Mouse (Mus musculus): ENCODE measurements around the gene Mpc1. TPM values are rescaled to one million over a fixed set of nuclear protein-coding genes. Genes with fewer than 3 reads are reported as not detected.
A peak's percentile ranks its signal among the peaks of the same experiment; 100 is the strongest.

The Mpc1 gene
- polyA plus RNA-seq, 1 experiment, result 141 TPM

GRCm38 (mm10) chr17:8283526-8284253 is 986 bp downstream of the Mpc1 start:
- TF ChIP-seq POLR2A (IDR thresholded peaks at IDR 0.05; ENCODE audit: borderline replicate concordance, extremely low read depth, insufficient read depth, insufficient read length, poor library complexity, severe bottlenecking) (peak; percentile 62), CTCF (IDR thresholded peaks at IDR 0.05; ENCODE audit: borderline replicate concordance, extremely low read depth, insufficient read depth, insufficient read length) (0 out of 2 replicates have a peak, but pooled peaks have one; percentile 18)
- peak; percentile 99 for DNase-seq (ENCODE audit: low read depth)

- TF ChIP-seq CTCF (IDR thresholded peaks at IDR 0.05; ENCODE audit: borderline replicate concordance, extremely low read depth, insufficient read depth, insufficient read length) (no peak), POLR2A (IDR thresholded peaks at IDR 0.05; ENCODE audit: borderline replicate concordance, extremely low read depth, insufficient read depth, insufficient read length, poor library complexity, severe bottlenecking) (no peak)
- no peak for DNase-seq (ENCODE audit: low read depth)
These were observed 1.6 kb downstream of the Mpc1 start for GRCm38 (mm10) chr17:8284254-8284661.

DNA sequence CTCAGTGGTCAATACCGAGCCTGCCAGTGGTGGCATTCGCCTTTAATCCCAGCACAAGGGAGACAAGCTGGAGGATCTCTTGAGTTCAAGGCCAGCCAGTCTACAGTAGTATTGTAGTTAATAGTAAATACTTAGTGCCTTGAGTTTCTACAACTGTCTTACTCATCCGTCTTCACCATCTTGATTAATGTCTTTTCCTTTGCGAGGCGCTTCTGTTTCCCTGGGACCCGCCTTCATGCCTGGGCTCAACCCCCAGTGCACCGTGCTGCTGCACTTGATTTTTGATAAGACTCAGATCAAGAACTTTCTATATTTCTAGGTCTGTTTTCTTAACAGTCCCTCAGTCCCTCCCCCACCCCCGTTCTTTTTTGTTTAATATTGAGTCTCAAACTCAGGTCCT is 2.4 kb downstream of the Mpc1 start:
- TF ChIP-seq POLR2A (IDR thresholded peaks at IDR 0.05; ENCODE audit: borderline replicate concordance, extremely low read depth, insufficient read depth, insufficient read length, poor library complexity, severe bottlenecking), result no peak
- TF ChIP-seq CTCF (IDR thresholded peaks at IDR 0.05; ENCODE audit: borderline replicate concordance, extremely low read depth, insufficient read depth, insufficient read length), result no peak
- no peak for DNase-seq (ENCODE audit: low read depth)

DNA sequence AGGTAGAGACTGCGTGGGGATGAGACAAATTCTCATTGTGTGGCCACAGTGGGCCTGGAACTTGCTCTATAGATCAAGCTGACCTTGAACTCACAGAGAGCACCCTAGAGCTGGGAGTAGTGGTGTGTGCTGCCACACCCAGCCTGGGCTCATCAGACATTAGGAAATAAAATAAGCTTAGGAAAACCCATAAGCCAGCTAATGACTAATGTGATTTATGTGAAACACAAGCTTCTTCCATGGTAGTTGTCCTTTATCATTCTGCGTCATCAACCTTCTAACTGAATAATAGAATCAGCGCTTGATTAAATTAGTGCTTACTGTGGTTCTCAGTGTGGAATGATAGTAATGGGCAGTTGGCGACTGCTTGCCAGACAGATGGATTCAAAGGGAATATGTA is 4.3 kb downstream of the Mpc1 start:
- no peak for DNase-seq (ENCODE audit: low read depth)
- TF ChIP-seq POLR2A (IDR thresholded peaks at IDR 0.05; ENCODE audit: borderline replicate concordance, extremely low read depth, insufficient read depth, insufficient read length, poor library complexity, severe bottlenecking) (no peak), CTCF (IDR thresholded peaks at IDR 0.05; ENCODE audit: borderline replicate concordance, extremely low read depth, insufficient read depth, insufficient read length) (no peak)

DNA sequence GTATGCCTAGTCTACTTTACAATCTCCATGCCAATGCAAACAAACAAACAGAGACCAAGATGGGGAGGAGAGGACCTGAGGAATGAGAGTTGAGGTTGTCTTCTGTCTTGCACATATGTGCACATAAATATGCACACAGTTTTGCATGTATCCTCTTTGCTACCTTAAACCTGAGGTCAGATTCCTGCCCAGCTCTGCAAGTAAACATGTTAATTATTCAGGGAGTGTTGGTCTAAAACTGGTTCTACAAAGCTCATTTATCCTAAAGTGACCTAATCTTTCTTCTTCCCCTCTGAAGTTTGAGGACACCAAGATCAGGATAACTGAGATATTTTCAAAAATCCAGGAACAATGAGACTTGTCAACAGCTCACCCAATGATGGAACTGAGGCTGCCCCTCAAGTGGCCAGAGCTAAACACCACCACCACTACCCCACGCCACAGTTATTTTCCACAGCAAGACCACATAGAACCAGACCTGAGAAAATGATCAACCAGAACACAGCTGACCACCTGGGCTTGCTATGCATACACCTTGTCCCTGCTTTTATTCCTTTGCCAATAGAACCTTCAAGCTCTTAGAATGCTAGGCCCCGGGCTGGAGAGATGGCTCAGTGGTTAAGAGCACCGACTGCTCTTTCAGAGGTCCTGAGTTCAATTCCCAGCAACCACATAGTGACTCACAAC is 7.4 kb downstream of the Mpc1 start:
- TF ChIP-seq POLR2A (IDR thresholded peaks at IDR 0.05; ENCODE audit: borderline replicate concordance, extremely low read depth, insufficient read depth, insufficient read length, poor library complexity, severe bottlenecking) (no peak), CTCF (IDR thresholded peaks at IDR 0.05; ENCODE audit: borderline replicate concordance, extremely low read depth, insufficient read depth, insufficient read length) (no peak)
- DNase-seq (ENCODE audit: low read depth), result no peak

DNA sequence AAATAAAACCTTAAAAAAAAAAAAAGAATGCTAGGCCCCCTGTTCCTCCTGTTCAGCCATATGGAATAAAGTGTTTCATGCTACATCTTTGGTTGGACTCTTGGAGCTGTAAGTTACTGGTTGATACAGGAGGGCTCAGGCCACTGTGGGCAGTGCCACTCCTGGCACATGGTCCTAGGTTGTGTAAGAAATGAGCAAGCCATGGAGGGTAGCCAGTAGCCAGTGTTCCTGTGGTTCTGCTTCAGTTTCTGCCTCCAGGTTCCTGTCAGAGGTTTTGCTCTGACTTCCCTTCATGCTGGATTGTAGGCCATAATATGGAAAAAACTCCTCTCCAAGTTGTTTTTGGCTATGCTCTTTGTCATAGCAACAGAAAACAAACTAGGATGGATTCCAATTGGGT is 8.0 kb downstream of the Mpc1 start:
- no peak for DNase-seq (ENCODE audit: low read depth)
- TF ChIP-seq CTCF (IDR thresholded peaks at IDR 0.05; ENCODE audit: borderline replicate concordance, extremely low read depth, insufficient read depth, insufficient read length), result no peak
- no peak for TF ChIP-seq POLR2A (IDR thresholded peaks at IDR 0.05; ENCODE audit: borderline replicate concordance, extremely low read depth, insufficient read depth, insufficient read length, poor library complexity, severe bottlenecking)

GRCm38 (mm10) chr17:8295825-8296224 is 13.1 kb downstream of the Mpc1 start:
- DNase-seq (ENCODE audit: low read depth), result no peak
- peak; percentile 6; the same call in 1 of the 2 replicates for TF ChIP-seq CTCF (IDR thresholded peaks at IDR 0.05; ENCODE audit: borderline replicate concordance, extremely low read depth, insufficient read depth, insufficient read length)
- TF ChIP-seq POLR2A (IDR thresholded peaks at IDR 0.05; ENCODE audit: borderline replicate concordance, extremely low read depth, insufficient read depth, insufficient read length, poor library complexity, severe bottlenecking), result no peak

DNA sequence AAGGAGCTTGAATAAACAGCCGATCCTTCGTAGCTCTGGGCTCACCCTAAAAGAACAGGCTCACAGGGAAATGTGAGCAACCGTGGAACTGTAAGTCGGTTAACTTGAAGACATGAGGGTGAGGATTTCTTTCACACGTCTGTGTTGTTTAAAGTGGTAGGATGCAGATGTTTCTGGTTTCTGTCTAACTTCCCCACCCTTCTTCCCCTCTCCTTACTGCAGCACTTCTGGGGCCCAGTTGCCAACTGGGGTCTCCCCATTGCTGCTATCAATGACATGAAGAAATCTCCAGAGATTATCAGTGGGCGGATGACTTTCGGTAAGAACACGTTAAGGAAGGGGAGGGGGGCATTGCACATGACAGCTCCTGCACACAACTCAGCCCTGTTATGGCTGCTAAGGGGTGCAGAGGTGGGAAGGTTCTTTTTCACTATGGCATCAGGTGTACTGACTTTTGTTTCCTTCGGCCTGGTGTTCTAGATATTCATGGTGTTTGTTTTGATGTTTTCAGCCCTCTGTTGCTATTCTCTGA is 13.7 kb downstream of the Mpc1 start:
- DNase-seq (ENCODE audit: low read depth), result no peak
- TF ChIP-seq POLR2A (IDR thresholded peaks at IDR 0.05; ENCODE audit: borderline replicate concordance, extremely low read depth, insufficient read depth, insufficient read length, poor library complexity, severe bottlenecking), result no peak
- TF ChIP-seq CTCF (IDR thresholded peaks at IDR 0.05; ENCODE audit: borderline replicate concordance, extremely low read depth, insufficient read depth, insufficient read length), result no peak

- no peak for DNase-seq (ENCODE audit: low read depth)
- TF ChIP-seq POLR2A (IDR thresholded peaks at IDR 0.05; ENCODE audit: borderline replicate concordance, extremely low read depth, insufficient read depth, insufficient read length, poor library complexity, severe bottlenecking) (no peak), CTCF (IDR thresholded peaks at IDR 0.05; ENCODE audit: borderline replicate concordance, extremely low read depth, insufficient read depth, insufficient read length) (no peak)
These were observed 15.0 kb downstream of the Mpc1 start for GRCm38 (mm10) chr17:8297746-8298145.

DNA sequence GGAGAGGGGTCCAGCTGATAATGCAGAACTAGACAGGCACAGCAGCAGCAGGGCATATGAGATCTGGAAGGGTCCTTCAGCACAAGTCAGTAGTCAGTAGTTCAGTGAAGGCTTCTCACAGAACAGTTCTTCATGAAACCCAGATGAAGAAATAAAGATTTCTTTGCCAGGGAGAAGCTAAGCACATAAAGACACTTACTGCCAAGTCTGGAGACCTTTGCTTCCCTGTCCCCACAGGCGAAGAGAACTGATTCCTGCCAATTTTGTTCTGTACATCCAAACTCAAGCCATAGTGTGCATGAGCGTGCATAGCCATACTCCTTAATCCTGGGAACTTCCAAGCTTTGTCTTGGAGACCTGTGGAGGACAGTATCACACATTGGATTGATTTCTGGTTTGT is 15.6 kb downstream of the Mpc1 start:
- no peak for DNase-seq (ENCODE audit: low read depth)
- no peak for TF ChIP-seq CTCF (IDR thresholded peaks at IDR 0.05; ENCODE audit: borderline replicate concordance, extremely low read depth, insufficient read depth, insufficient read length)
- no peak for TF ChIP-seq POLR2A (IDR thresholded peaks at IDR 0.05; ENCODE audit: borderline replicate concordance, extremely low read depth, insufficient read depth, insufficient read length, poor library complexity, severe bottlenecking)

DNA sequence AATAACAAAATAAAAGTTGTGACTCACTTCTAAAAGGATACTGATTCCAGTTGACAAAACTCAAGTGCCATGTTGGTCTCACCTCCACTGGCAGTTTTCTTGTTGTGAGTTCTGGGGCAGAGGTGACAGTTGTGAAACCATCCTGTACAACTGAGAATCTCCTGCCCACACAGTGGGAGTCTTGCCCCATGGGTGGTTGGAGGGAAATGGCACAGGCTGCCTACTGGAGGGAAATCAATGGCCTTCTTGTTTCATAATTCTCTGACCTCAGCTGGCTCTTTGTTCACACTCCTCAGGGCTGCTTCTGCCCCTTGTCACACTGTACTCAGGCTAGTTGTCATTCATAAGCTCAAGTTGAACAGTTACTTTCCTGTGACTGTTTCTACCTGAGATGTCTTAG is 16.8 kb downstream of the Mpc1 start:
- no peak for DNase-seq (ENCODE audit: low read depth)
- no peak for TF ChIP-seq CTCF (IDR thresholded peaks at IDR 0.05; ENCODE audit: borderline replicate concordance, extremely low read depth, insufficient read depth, insufficient read length)
- TF ChIP-seq POLR2A (IDR thresholded peaks at IDR 0.05; ENCODE audit: borderline replicate concordance, extremely low read depth, insufficient read depth, insufficient read length, poor library complexity, severe bottlenecking), result no peak
